Mouse (Mus musculus) erythroblast, embryonic 14.5 days (primary cell): ENCODE measurements around the gene Nxpe2. TPM values are rescaled to one million over a fixed set of nuclear protein-coding genes. Genes with fewer than 3 reads are reported as not detected.

Experiments used
- H3K27me3 ChIP-seq: 2 replicates; pipeline ENCODE4 v1.6.1; 2012; ENCODE audit warnings: inconsistent platforms; ENCODE audit not compliant: control insufficient read depth
- H3K36me3 ChIP-seq: 2 replicates; pipeline ENCODE4 v1.6.1; 2012; ENCODE audit warnings: mild to moderate bottlenecking, inconsistent platforms; ENCODE audit not compliant: control insufficient read depth
- H3K4me1 ChIP-seq: 2 replicates; pipeline ENCODE4 v1.6.1; 2012; ENCODE audit warnings: inconsistent platforms; ENCODE audit not compliant: control insufficient read depth
- H3K4me3 ChIP-seq: replicated peaks from 2 replicates; pipeline ENCODE3; 2012; ENCODE audit warnings: moderate library complexity, mild to moderate bottlenecking, inconsistent platforms
- H3K9me3 ChIP-seq: 2 replicates; pipeline ENCODE4 v1.6.1; 2012; ENCODE audit warnings: low read length, inconsistent platforms, mixed read lengths; ENCODE audit not compliant: control insufficient read depth
- GATA1 ChIP-seq: IDR thresholded peaks from 2 replicates; pipeline ENCODE4 v1.6.1; 2012; ENCODE audit warnings: low read length, inconsistent platforms, mixed read lengths
- TAL1 ChIP-seq: IDR thresholded peaks from 3 replicates; pipeline ENCODE4 v1.6.1; 2012; ENCODE audit warnings: low read length, inconsistent platforms, mixed read lengths
- polyA plus RNA-seq: library from polyadenylated mRNA; stranded (reverse); fragments of >175 nt; gene quantifications from 2 replicates; pipeline ENCODE4 v1.2.3, GENCODE M21; 2012

Gene Nxpe2
- polyA plus RNA-seq, 1 experiment, result 8.0 TPM

GRCm38 (mm10) chr9:48354793-48355192 lies 1.5 kb upstream of the Nxpe2 start:
- no peak overlapping the region for H3K4me3 ChIP-seq
- H3K9me3 ChIP-seq, result no peaks in the 10 kb centered on the region
- H3K36me3 ChIP-seq, result no peaks in the 10 kb centered on the region
- H3K27me3 ChIP-seq, result no peaks in the 10 kb centered on the region
- peaks cover 74% of the 10 kb centered on the region for H3K4me1 ChIP-seq
- no peak for TF ChIP-seq GATA1
- TF ChIP-seq TAL1, result no peak

DNA sequence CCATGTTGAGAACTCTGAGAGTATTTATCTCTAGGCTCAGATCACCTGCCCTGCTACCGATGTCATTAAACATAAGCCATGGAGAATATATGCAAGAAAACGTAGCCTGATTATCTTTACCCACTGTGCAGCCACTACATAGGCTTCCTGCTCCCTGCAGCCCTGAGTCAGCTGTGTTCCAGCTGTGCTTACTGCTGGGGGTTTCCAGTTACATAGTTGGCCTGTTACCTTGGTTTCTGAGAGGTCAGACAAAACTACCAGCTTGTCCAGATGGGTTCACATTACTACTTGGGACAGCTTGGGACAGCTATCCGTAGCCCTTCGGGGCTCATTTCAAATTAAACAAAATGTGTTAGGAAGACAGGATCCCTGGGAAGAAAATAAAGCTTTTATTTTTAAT lies 868 bp upstream of the Nxpe2 start:
- Histone ChIP-seq H3K9me3 (no peaks in the 10 kb centered on the region), H3K27me3 (no peaks in the 10 kb centered on the region), H3K4me1 (peaks cover 67% of the 10 kb centered on the region), H3K36me3 (no peaks in the 10 kb centered on the region), H3K4me3 (no peak overlapping the region)
- TF ChIP-seq GATA1 (no peak; the same call in 1 of the 2 replicates), TAL1 (no peak)

DNA sequence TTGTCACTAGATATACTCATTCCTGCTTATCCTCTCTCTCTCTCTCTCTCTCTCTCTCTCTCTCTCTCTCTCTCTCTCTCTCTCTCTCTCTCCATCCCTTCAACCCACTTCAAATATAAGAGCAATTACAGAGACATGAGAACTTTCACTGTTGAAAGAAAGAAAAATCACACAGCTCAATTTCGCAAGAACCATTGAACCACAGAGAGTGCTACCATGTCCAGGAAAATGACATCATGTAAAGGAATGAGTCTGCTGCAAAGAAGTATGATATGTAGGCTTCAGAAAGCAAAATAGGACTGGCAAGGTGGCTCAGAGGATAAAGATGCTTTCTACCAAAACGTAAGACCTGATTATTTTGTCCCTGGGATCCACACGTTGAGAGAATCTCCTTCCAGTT lies 7.4 kb downstream of the Nxpe2 start:
- no peak for TF ChIP-seq TAL1
- no peak for TF ChIP-seq GATA1
- Histone ChIP-seq H3K9me3 (no peaks in the 10 kb centered on the region), H3K4me3 (no peak overlapping the region)

DNA sequence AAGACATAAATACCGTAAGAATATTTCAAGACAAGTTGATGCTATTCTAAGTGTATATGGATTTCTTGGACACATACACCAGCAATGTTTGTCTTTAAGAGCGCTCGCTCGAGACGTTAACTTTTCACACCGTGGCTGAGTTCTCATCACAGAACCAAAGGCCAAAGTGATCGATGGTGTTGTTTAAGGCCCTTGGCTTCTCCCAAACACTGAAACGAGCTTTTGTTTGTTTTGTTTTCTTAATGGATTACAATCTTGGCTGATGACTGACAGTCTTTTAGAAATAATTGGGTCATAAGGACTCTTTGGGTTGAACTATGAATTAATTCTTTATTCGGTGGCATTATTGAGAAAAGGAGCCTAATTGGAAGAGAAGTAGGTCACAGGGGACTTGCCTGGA lies 7.8 kb downstream of the Nxpe2 start:
- Histone ChIP-seq H3K27me3 (no peaks in the 10 kb centered on the region), H3K4me1 (peaks cover 41% of the 10 kb centered on the region), H3K9me3 (no peaks in the 10 kb centered on the region), H3K36me3 (peaks cover 11% of the 10 kb centered on the region), H3K4me3 (no peak overlapping the region)
- TF ChIP-seq TAL1, result no peak
- TF ChIP-seq GATA1, result no peak

More for the DNA sequence above, 7.4 kb downstream of the Nxpe2 start:
- Histone ChIP-seq H3K4me1 (peaks cover 39% of the 10 kb centered on the region), H3K27me3 (no peaks in the 10 kb centered on the region), H3K36me3 (peaks cover 7% of the 10 kb centered on the region)

DNA sequence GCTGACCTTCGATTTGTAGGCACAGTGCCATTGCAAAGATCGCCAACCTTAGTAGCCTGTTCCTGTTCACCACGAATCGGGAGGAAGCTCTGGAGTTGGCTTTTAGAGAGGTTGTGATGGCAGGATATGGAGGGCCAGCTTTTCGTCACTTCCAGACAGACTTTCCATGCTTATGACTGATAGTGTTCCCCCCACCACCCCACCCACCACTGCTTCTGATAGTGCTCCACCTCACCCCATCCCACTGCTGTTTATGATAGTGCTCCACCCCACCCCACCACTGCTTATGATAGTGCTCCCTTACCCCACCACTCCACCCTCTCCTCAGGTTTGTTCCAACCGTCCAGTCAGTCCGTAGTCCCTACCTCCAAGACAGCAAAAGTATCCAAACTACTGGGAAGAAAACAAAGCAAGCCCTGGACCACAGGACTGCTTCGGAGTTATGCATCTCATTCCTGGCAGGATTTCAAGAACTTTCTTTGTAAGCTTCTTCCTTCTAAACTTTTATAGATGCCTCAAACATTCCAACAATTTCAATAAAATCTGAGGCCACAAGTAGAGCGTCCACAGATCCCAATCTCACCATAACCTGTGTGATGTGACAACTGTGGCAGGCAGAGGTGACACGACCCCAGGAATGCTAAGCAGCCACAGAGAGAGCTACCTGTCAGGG lies 12.4 kb downstream of the Nxpe2 start:
- Histone ChIP-seq H3K36me3 (peaks cover 53% of the 10 kb centered on the region), H3K4me3 (peak overlapping the region; percentile 77), H3K9me3 (no peaks in the 10 kb centered on the region), H3K4me1 (peaks cover 54% of the 10 kb centered on the region), H3K27me3 (no peaks in the 10 kb centered on the region)
- TF ChIP-seq TAL1 (peak; percentile 49; the same call in 2 of the 3 replicates), GATA1 (peak; percentile 57)

DNA sequence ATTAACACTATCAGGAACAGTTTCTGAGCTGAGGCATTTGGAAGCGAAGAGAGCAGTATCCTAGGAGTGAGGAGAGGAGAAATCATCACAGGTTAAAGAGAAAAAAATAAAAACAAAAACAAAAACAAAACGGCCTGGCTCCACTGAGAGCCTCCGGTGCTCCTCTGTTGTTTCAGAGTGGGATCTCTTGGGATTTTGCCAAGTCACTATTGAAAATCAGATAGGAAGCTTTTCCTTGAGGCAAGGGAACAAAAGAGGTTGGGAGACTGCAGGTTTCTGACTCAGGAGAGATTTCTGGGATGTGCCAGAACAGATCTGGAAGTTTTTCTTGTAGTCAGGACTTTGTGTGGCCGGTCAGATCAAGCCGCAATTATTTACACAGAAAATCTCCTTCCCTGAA lies 13.7 kb downstream of the Nxpe2 start:
- no peaks in the 10 kb centered on the region for H3K27me3 ChIP-seq
- no peaks in the 10 kb centered on the region for H3K9me3 ChIP-seq
- peaks cover 64% of the 10 kb centered on the region for H3K4me1 ChIP-seq
- no peak for TF ChIP-seq TAL1
- 0 out of 2 replicates have a peak, but pooled peaks have one; percentile 27 for TF ChIP-seq GATA1
- peaks cover 65% of the 10 kb centered on the region for H3K36me3 ChIP-seq
- peak overlapping the region; percentile 77 for H3K4me3 ChIP-seq

GRCm38 (mm10) chr9:48338783-48339455 lies 14.3 kb downstream of the Nxpe2 start:
- Histone ChIP-seq H3K4me1 (peaks cover 67% of the 10 kb centered on the region), H3K4me3 (peak overlapping the region; percentile 77)
- TF ChIP-seq GATA1 (peak; percentile 37), TAL1 (no peak)

DNA sequence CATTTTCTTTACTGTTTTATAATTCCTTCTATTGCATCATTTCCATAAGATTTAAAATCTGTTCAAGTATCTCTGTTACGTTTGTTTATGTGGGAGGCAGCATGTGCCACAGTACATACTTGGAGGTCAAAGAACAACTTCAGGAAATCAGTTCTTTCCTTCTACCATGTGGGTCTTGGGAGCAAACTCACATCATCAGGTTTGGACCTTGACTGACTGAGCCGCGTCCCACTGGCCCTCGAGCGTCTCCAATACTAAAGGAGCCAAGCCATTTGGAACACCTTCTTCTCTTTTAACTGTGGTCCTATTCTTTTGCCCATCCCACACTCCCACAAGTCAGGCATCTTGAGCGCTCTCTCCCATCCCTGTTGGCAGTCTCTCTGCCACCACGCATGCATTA lies 23.7 kb downstream of the Nxpe2 start:
- no peaks in the 10 kb centered on the region for H3K27me3 ChIP-seq
- peaks cover 99% of the 10 kb centered on the region for H3K36me3 ChIP-seq
- H3K4me1 ChIP-seq, result peaks cover 34% of the 10 kb centered on the region
- no peak overlapping the region for H3K4me3 ChIP-seq
- no peak for TF ChIP-seq GATA1
- no peak for TF ChIP-seq TAL1
- H3K9me3 ChIP-seq, result no peaks in the 10 kb centered on the region

More at GRCm38 (mm10) chr9:48338783-48339455, 14.3 kb downstream of the Nxpe2 start:
- Histone ChIP-seq H3K27me3 (no peaks in the 10 kb centered on the region), H3K36me3 (peaks cover 71% of the 10 kb centered on the region), H3K9me3 (no peaks in the 10 kb centered on the region)

DNA sequence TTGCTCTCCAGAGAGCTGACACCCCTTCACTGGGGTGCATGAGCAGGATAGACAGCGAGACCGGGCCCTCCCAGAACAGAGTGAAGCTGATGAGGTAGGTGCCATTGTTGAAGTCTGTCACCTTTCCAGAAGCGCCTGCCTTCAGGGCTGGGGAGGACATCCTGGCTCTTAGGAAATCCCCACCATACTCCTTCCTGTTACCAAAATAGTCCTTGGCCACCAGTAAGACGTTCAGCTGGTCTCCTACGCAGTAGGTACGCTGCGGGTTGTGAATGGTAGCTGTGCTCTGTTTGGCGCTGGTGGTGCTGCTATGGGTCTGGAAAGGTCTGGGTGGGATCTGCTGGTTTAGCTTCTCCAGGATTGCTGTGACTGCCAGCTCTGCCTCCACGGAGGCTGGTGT lies 26.9 kb downstream of the Nxpe2 start:
- Histone ChIP-seq H3K27me3 (no peaks in the 10 kb centered on the region), H3K4me3 (no peak overlapping the region), H3K36me3 (peaks cover 99% of the 10 kb centered on the region), H3K4me1 (peaks cover 15% of the 10 kb centered on the region), H3K9me3 (no peaks in the 10 kb centered on the region)
- TF ChIP-seq TAL1 (no peak), GATA1 (no peak)
